Mouse (Mus musculus): ENCODE measurements at regions not wholly inside any gene's neighbourhood (a gene's known extent, or its start where the extent isn't known, plus 50 kb on each side); places are given as distances from the start of the nearest gene placed in this dataset.

GRCm38 (mm10) chr11:24750144-24750779, 672.4 kb downstream of the Bcl11a start:
- Histone ChIP-seq H3K27ac (ENCODE audit: low read length) (no peak overlapping the region), H3K4me1 (ENCODE audit: control insufficient read depth, insufficient read depth, low read length) (no peaks in the 10 kb centered on the region), H3K36me3 (ENCODE audit: control insufficient read depth, insufficient read depth, low read length) (no peaks in the 10 kb centered on the region), H3K4me3 (replicated peaks; ENCODE audit: low read length) (no peak overlapping the region), H3K4me2 (ENCODE audit: low read depth, low read length) (no peak overlapping the region), H3K9ac (ENCODE audit: low read length) (no peak overlapping the region), H3K27me3 (ENCODE audit: control insufficient read depth, insufficient read depth, low read length) (no peaks in the 10 kb centered on the region), H3K9me3 (replicated peaks; ENCODE audit: control insufficient read depth, low read length) (no peaks in the 10 kb centered on the region)
- 67% methylated on average over 7 of the region's 7 CpGs for WGBS
- ATAC-seq (ENCODE audit: insufficient read depth, low FRiP score) = no peak

- no peaks in the 10 kb centered on the region for H3K4me1 ChIP-seq (ENCODE audit: control insufficient read depth, insufficient read depth, low read length)
- no peak overlapping the region for H3K4me3 ChIP-seq (replicated peaks; ENCODE audit: low read length)
These were observed 680.3 kb downstream of the Bcl11a start for GRCm38 (mm10) chr11:24758130-24758529.

GRCm38 (mm10) chr11:24783470-24783869, 705.6 kb downstream of the Bcl11a start:
- Histone ChIP-seq H3K9ac (ENCODE audit: low read length) (no peak overlapping the region), H3K27me3 (ENCODE audit: control insufficient read depth, insufficient read depth, low read length) (no peaks in the 10 kb centered on the region), H3K4me2 (ENCODE audit: low read depth, low read length) (no peak overlapping the region), H3K4me3 (replicated peaks; ENCODE audit: low read length) (no peak overlapping the region), H3K9me3 (replicated peaks; ENCODE audit: control insufficient read depth, low read length) (no peaks in the 10 kb centered on the region; the same call in 1 of the 2 replicates), H3K4me1 (ENCODE audit: control insufficient read depth, insufficient read depth, low read length) (no peaks in the 10 kb centered on the region), H3K27ac (ENCODE audit: low read length) (no peak overlapping the region), H3K36me3 (ENCODE audit: control insufficient read depth, insufficient read depth, low read length) (no peaks in the 10 kb centered on the region; the same call in 1 of the 2 replicates)
- no peak for ATAC-seq (ENCODE audit: insufficient read depth, low FRiP score)
- WGBS = 71% methylated on average over 7 of the region's 7 CpGs

More at GRCm38 (mm10) chr11:24758130-24758529, 680.3 kb downstream of the Bcl11a start:
- no peak overlapping the region for H3K9ac ChIP-seq (ENCODE audit: low read length)
- ATAC-seq (ENCODE audit: insufficient read depth, low FRiP score) = no peak
- no peaks in the 10 kb centered on the region for H3K36me3 ChIP-seq (ENCODE audit: control insufficient read depth, insufficient read depth, low read length)
- H3K27ac ChIP-seq (ENCODE audit: low read length) = no peak overlapping the region
- no peaks in the 10 kb centered on the region for H3K27me3 ChIP-seq (ENCODE audit: control insufficient read depth, insufficient read depth, low read length)
- H3K9me3 ChIP-seq (replicated peaks; ENCODE audit: control insufficient read depth, low read length) = no peaks in the 10 kb centered on the region
- H3K4me2 ChIP-seq (ENCODE audit: low read depth, low read length) = no peak overlapping the region

- H3K36me3 ChIP-seq (ENCODE audit: control insufficient read depth, insufficient read depth, low read length) = no peaks in the 10 kb centered on the region; the same call in 1 of the 2 replicates
- WGBS = 76% methylated on average over 2 of the region's 2 CpGs
- no peaks in the 10 kb centered on the region for H3K27me3 ChIP-seq (ENCODE audit: control insufficient read depth, insufficient read depth, low read length)
- H3K4me2 ChIP-seq (ENCODE audit: low read depth, low read length) = no peak overlapping the region
- no peaks in the 10 kb centered on the region; the same call in 1 of the 2 replicates for H3K9me3 ChIP-seq (replicated peaks; ENCODE audit: control insufficient read depth, low read length)
- H3K4me1 ChIP-seq (ENCODE audit: control insufficient read depth, insufficient read depth, low read length) = no peaks in the 10 kb centered on the region
- H3K4me3 ChIP-seq (replicated peaks; ENCODE audit: low read length) = no peak overlapping the region
- no peak for ATAC-seq (ENCODE audit: insufficient read depth, low FRiP score)
- H3K9ac ChIP-seq (ENCODE audit: low read length) = no peak overlapping the region
- no peak overlapping the region for H3K27ac ChIP-seq (ENCODE audit: low read length)
These were observed 711.3 kb downstream of the Bcl11a start for GRCm38 (mm10) chr11:24789120-24789519.

GRCm38 (mm10) chr11:24795510-24796211, 717.8 kb downstream of the Bcl11a start:
- H3K9ac ChIP-seq (ENCODE audit: low read length) = no peak overlapping the region
- no peaks in the 10 kb centered on the region for H3K9me3 ChIP-seq (replicated peaks; ENCODE audit: control insufficient read depth, low read length)
- H3K27me3 ChIP-seq (ENCODE audit: control insufficient read depth, insufficient read depth, low read length) = no peaks in the 10 kb centered on the region
- no peak overlapping the region for H3K27ac ChIP-seq (ENCODE audit: low read length)
- no peak for ATAC-seq (ENCODE audit: insufficient read depth, low FRiP score)
- H3K4me1 ChIP-seq (ENCODE audit: control insufficient read depth, insufficient read depth, low read length) = no peaks in the 10 kb centered on the region
- H3K4me3 ChIP-seq (replicated peaks; ENCODE audit: low read length) = no peak overlapping the region
- H3K4me2 ChIP-seq (ENCODE audit: low read depth, low read length) = no peak overlapping the region
- no peaks in the 10 kb centered on the region for H3K36me3 ChIP-seq (ENCODE audit: control insufficient read depth, insufficient read depth, low read length)
- WGBS = 66% methylated on average over 4 of the region's 4 CpGs

GRCm38 (mm10) chr11:24804623-24805023, 726.8 kb downstream of the Bcl11a start:
- Histone ChIP-seq H3K9me3 (replicated peaks; ENCODE audit: control insufficient read depth, low read length) (no peaks in the 10 kb centered on the region), H3K9ac (ENCODE audit: low read length) (no peak overlapping the region), H3K27me3 (ENCODE audit: control insufficient read depth, insufficient read depth, low read length) (no peaks in the 10 kb centered on the region), H3K27ac (ENCODE audit: low read length) (no peak overlapping the region), H3K4me3 (replicated peaks; ENCODE audit: low read length) (no peak overlapping the region), H3K4me2 (ENCODE audit: low read depth, low read length) (no peak overlapping the region), H3K4me1 (ENCODE audit: control insufficient read depth, insufficient read depth, low read length) (no peaks in the 10 kb centered on the region), H3K36me3 (ENCODE audit: control insufficient read depth, insufficient read depth, low read length) (no peaks in the 10 kb centered on the region)
- WGBS = 66% methylated on average over 8 of the region's 8 CpGs
- peak; percentile 37; the same call in 1 of the 2 replicates for ATAC-seq (ENCODE audit: insufficient read depth, low FRiP score)

- no peaks in the 10 kb centered on the region for H3K9me3 ChIP-seq (replicated peaks; ENCODE audit: control insufficient read depth, low read length)
- no peaks in the 10 kb centered on the region for H3K27me3 ChIP-seq (ENCODE audit: control insufficient read depth, insufficient read depth, low read length)
- no peak overlapping the region for H3K27ac ChIP-seq (ENCODE audit: low read length)
- ATAC-seq (ENCODE audit: insufficient read depth, low FRiP score) = no peak
- no peak overlapping the region for H3K9ac ChIP-seq (ENCODE audit: low read length)
- H3K4me3 ChIP-seq (replicated peaks; ENCODE audit: low read length) = no peak overlapping the region
- H3K4me1 ChIP-seq (ENCODE audit: control insufficient read depth, insufficient read depth, low read length) = no peaks in the 10 kb centered on the region
- H3K36me3 ChIP-seq (ENCODE audit: control insufficient read depth, insufficient read depth, low read length) = no peaks in the 10 kb centered on the region
- 48% methylated on average over 13 of the region's 13 CpGs for WGBS
- H3K4me2 ChIP-seq (ENCODE audit: low read depth, low read length) = no peak overlapping the region
These were observed 751.9 kb downstream of the Bcl11a start for GRCm38 (mm10) chr11:24829578-24830401.

- Histone ChIP-seq H3K9ac (ENCODE audit: low read length) (no peak overlapping the region), H3K27ac (ENCODE audit: low read length) (no peak overlapping the region), H3K9me3 (replicated peaks; ENCODE audit: control insufficient read depth, low read length) (no peaks in the 10 kb centered on the region), H3K27me3 (ENCODE audit: control insufficient read depth, insufficient read depth, low read length) (no peaks in the 10 kb centered on the region), H3K4me2 (ENCODE audit: low read depth, low read length) (no peak overlapping the region), H3K36me3 (ENCODE audit: control insufficient read depth, insufficient read depth, low read length) (no peaks in the 10 kb centered on the region), H3K4me1 (ENCODE audit: control insufficient read depth, insufficient read depth, low read length) (no peaks in the 10 kb centered on the region), H3K4me3 (replicated peaks; ENCODE audit: low read length) (no peak overlapping the region)
- 47% methylated on average over 2 of the region's 2 CpGs for WGBS
- ATAC-seq (ENCODE audit: insufficient read depth, low FRiP score) = no peak
These were observed 752.6 kb downstream of the Bcl11a start for GRCm38 (mm10) chr11:24830484-24830883.
